Mouse (Mus musculus): ENCODE measurements around the gene Selenot.
"Not testable (repeated sequence)": the region's sequence is repeated elsewhere in the genome, so short reads cannot be mapped to it uniquely, and the experiment has no call there.

Selenot gene

DNA sequence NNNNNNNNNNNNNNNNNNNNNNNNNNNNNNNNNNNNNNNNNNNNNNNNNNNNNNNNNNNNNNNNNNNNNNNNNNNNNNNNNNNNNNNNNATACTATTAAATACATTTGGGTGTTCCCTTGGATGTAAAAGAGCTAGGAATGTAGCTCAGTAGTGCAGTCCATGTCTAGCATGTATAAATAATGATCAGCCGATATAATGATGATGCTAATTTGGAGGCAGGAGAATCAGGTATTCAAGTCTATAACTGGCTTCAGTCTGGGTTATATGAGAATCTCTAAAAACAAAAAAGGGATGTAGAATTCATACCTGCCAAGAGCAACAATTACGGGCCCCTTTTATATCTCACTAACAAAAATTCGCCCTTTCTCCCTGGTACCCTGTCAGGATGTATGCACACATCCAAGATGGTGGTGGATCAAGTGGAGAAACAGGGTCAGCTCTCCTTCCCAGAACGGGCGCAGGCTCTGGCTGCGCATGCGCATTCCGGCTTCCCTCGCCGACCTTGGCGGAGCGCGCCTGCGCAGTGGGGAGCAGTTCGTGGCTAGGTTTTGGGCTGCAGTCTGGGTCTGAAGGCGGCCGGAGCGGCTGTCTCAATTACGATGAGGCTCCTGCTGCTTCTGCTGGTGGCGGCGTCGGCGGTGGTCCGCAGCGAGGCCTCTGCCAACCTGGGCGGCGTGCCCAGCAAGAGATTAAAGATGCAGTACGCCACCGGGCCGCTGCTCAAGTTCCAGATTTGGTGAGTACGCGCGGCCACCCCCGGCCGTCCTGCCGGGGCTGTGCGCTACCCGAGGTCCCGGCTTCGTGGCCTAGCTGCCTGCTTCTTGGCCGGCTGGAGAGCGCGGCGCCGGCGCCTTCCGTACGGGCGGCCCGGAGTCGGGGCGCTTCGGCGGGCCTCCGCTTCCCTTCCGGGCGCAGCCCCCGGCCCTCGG is at the start of gene Selenot:
TSS of gene Selenot (plus strand) at position 500 of the 930 bp plus-strand sequence.
- peak; percentile 96 for DNase-seq (ENCODE audit: low spot score)

DNA sequence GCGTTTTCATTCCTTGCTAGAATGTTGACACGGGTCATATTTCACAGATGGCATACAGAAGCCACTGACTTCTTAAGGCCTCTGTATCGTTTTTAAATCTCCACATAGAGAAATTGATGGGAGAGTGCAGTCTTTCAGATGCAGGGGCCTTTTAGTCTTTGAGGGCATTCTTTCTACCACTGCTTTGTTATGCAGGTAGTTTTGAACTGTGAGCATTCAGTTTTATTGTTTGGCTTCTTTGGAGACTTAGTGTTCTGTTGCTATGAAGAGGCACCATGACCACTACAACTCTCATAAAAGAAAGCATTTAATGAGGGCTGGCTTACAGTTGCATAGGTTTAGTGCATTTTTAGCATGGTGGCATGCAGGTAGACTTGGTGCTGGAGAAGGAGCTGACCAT is 39.9 kb upstream of the Selenot start:
- no peak for DNase-seq (ENCODE audit: low spot score)

- peak; percentile 29 for DNase-seq (ENCODE audit: low spot score)
These were observed 24.2 kb upstream of the Selenot start for GRCm38 (mm10) chr3:58552001-58552811.

DNA sequence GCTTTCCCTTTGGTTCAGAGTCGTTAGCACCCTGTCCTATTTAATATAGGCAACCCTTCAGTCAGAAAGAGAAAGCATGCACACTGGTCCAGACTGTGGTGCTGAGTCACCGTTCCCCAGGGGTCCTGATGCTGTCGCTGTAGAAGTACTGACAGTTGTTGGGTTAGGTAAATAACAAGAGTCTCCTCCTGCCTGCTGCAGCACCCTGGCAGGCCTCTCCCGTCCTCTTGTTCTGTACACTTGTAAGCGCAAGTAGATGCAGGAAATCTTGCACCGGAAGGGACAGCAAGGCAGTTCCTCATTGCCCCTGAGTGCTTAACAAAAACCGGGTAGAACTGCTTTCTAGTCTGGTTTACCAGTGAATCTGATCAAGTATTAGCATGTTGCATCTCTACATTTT is 19.8 kb upstream of the Selenot start:
- DNase-seq (ENCODE audit: low spot score), result no peak

GRCm38 (mm10) chr3:58559887-58560286 is 16.5 kb upstream of the Selenot start:
- DNase-seq (ENCODE audit: low spot score), result no peak

GRCm38 (mm10) chr3:58561437-58561836 is 15.0 kb upstream of the Selenot start:
- DNase-seq (ENCODE audit: low spot score), result no peak

GRCm38 (mm10) chr3:58570821-58571220 is 5.6 kb upstream of the Selenot start:
- no peak for DNase-seq (ENCODE audit: low spot score)

- DNase-seq (ENCODE audit: low spot score), result peak; percentile 38
These were observed 649 bp downstream of the Selenot start for GRCm38 (mm10) chr3:58577067-58577503.

GRCm38 (mm10) chr3:58577506-58578050 is 1.1 kb downstream of the Selenot start:
- no peak for DNase-seq (ENCODE audit: low spot score)

DNA sequence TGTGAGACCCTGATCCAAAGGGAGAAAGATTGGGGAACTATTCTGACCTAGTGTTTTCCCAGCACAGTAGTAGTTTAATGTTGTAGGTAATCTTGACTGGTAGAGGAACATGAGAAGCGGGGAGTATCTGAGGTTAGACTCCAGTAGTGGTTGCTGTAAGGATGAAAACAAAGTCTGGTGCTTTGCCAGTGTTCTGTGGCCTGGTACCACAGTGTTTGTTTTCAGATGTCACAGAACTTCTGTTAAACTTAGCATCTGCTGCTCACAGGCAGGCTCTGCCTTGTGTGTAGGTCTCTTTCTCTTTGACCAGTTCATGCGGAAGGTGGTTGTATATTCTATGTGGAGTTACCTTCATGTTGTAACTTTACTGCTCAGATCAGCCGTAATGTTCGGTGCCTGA is 5.1 kb downstream of the Selenot start:
- peak; percentile 24 for DNase-seq (ENCODE audit: low spot score)

DNA sequence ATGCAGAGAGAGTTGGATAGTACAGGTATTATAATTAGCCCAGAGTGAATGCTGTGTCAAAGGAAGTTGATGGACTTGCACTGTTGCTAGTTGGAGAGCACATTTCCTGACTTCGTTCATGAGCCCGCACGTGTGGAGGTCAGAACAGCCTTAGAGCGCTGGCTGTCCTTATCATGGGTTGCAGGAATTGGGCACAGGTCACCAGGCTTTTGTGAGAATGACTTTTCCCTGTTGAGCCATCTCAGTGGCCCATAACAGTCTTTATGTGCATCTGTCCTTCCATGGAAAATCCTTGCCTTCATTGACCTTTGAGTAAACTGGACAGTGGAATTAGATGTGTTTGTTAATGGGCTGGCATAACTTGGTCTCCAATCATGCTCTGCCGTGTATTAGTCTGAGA is 5.9 kb downstream of the Selenot start:
- no peak for DNase-seq (ENCODE audit: low spot score)

- no peak for DNase-seq (ENCODE audit: low spot score)
These were observed 6.5 kb downstream of the Selenot start for GRCm38 (mm10) chr3:58582788-58583426.

DNA sequence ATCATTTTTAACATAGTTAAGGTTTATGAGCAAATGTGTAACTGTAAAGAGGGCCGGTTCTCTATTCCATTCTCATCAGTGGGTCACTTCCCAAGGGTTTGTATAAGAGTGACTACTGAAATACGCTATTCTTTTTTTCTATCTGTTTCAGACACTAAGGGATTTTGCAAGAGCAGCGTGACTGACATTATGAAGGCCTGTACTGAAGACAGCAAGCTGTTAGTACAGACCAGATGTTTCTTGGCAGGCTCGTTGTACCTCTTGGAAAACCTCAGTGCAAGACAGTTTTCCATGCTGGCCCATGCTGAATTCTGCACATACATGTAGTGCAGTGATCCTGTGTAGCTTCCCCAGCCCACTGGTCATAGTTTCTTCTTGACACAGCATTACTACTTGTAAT is 14.1 kb downstream of the Selenot start:
- not testable (repeated sequence) for DNase-seq (ENCODE audit: low spot score)

DNA sequence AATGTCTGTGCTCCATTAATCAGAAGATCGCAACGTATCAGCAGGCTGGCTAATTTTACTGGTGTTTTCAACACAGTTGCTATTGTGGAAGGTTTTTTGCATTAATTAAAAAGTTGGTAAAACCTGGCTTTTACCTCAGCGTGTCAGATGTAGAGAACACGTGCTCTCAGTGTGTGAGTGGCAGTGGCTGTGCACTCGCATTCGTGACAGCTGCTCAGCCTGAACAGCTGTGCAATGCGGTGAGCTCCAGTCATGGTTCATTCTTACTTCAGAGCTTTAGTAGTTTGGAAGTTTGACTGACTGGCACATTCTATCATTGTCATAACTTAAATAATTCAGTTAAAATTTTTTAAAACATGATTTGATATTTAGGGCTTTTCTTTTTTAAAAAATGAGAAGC is 16.2 kb downstream of the Selenot start:
- DNase-seq (ENCODE audit: low spot score), result not testable (repeated sequence)

- no peak for DNase-seq (ENCODE audit: low spot score)
These were observed 17.2 kb downstream of the Selenot start for GRCm38 (mm10) chr3:58593623-58594022.

DNA sequence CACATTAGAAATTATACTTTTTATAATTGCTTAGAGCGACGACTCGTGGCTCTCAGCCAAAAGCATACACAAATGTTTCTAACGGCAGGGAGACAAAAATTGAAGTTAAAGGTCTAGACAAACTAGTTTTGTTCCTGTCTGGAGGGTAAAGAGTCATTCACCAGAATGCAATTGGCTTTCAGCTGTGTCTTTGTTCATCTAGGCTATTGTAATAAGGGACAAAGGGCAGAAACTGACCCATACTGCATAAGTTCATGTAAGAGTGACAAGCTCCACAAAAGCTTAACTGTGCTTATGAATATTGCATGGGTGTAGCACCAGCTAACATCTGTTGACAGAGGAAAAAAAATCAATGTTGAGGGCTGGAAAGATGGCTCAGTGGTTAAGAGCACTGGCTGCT is 32.1 kb downstream of the Selenot start:
- no peak for DNase-seq (ENCODE audit: low spot score)

- DNase-seq (ENCODE audit: low spot score), result no peak
These were observed 33.5 kb downstream of the Selenot start for GRCm38 (mm10) chr3:58609985-58610384.

DNA sequence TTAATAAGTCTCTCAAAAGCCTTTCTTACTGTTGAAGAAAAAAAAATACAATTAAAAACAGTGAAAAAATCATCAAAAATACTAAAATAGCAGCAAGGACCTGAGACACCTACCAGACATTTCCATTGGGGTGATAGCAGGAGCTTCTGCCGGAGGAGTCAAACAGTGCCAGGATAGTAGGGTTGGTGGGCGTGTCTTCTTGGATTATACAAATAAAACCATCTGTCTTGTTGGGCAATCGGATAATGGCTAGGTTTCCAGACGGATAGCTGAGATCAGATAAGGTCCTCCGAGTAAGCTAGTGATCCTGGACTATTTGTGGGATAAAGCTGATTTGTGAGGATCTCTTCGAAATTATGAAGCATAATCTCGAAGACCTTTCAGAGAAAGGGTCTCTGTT is 44.6 kb downstream of the Selenot start:
- DNase-seq (ENCODE audit: low spot score), result no peak

- no peak for DNase-seq (ENCODE audit: low spot score)
These were observed 46.4 kb downstream of the Selenot start for GRCm38 (mm10) chr3:58622665-58623394.

DNA sequence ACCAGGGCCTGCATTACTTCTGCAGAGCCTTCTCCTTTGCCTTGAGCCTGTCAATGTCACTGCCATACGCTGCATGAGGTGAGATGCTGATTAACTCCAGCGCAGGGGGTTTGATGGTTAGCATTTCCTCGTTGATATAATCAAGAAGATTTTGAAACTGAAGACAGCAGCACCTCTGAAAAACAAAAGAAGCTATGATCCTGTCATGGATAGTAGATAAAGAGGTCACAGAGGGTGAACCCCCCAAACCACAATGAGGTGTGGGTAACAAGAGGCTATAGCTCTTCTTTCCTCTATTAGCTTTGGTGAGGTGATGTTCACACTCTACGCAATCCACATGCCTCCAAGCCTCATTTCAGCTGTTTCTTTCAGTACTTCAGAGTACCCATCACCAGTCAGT is 48.5 kb downstream of the Selenot start:
- no peak for DNase-seq (ENCODE audit: low spot score)

DNA sequence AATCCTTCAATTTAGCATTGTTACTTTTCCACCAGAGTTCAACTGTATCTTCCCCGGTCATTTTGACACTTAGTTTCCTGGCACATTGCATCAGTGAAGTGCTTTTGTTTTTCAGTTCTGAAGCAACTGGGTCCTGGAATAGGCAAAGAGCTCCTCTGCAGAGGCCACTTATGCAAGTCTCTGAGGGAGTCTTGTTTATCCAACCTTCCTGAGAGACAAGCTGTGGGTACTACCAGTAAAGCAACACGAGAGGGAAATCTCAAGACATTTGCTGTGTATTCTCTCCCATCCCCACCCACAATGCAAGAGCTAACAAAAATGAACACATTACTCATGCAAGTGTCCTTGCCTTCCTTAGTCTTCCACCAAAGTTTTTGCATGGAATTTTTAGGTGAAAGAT is 55.3 kb downstream of the Selenot start:
- DNase-seq (ENCODE audit: low spot score), result no peak
